Mouse (Mus musculus): ENCODE measurements around the gene 1700122O11Rik.

The 1700122O11Rik gene

DNA sequence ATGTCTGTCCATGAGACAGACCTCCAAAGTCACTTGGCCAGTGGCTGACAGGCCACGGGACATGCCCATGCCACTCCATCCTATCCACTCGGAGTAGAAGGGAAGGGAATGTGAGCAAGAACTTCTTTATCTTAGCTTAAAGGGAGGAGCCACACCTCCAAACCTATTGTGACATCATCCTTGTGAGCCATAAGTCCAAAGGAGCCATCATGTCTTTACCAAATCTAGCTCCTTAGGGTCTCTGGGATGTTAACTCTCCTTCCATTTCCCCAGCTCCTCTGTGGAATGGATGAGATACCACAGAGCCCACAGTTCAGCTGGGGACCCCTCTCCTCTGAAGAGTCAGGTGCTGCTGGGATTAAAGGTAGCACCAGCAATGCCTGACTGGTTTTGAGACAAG is at the start of gene 1700122O11Rik:
1700122O11Rik (minus strand) TSS at position 101 of the 400 bp plus-strand sequence.
- DNase-seq (ENCODE audit: low read depth, low spot score), result no peak

DNA sequence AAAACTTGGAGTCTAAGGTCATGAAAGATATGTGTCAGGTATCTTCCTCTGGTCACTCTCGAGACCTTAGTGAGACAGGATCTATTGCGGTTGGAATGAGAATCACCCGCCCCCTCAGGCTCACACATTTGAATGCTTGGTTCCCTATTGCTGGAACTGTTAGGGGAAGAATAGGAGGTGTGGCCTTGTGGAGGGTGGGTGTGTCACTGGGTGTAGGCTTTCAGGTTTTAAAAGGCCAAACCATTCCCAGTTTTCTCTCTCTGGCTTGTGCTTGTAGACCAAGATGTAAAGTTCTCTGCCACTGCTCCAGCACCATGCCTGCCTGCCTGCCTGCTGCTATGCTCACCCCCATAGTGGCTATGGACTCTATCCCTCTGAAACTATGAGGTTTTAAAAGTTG is 42.5 kb upstream of the 1700122O11Rik start:
- DNase-seq (ENCODE audit: low read depth, low spot score), result no peak

DNA sequence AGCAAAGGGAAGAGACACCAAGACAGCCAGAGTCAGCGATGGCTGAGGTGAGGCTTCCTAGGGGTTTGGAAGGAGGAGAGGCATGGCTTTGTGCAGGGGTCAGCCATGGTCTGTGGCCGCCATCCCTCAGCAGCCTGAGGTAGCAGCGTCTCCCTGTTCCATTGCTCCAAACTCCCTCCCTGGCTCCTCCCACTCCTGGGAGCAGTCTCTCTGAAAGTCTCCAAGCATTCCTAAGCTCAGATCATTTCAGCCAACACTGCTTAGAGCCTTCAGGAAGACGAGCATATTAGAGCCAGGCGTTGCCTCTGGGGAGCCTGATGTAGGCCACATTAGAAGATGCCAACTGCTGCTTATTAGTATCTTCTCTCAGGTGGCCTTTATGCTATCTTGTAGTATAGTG is 29.6 kb upstream of the 1700122O11Rik start:
- DNase-seq (ENCODE audit: low read depth, low spot score), result no peak

DNA sequence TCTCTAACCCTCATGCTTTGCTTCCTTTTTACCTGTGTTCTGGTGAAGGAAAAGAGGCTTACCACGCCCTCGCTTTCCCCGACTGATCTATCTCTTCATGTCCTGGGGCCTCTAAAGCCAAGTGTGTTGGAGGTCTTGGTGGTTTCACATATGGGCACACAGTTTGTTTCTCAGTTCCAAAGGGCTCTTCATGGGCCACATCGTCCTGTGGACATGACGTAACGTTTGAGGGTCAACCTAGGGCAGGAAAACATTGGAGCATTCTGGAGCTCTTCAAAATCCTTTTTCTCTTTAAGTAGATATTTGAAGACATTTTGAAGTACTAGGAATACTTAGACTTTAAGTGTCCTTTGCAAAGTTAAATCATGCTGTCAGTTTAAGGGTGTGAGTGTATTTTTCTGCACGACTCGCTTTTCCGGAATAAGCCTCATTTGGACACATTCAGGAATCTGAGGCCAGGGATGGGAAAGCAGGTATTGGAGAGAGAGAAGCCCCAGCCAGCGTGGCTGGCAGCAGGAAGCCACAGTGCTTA is 29.1 kb upstream of the 1700122O11Rik start:
- DNase-seq (ENCODE audit: low read depth, low spot score), result no peak

DNA sequence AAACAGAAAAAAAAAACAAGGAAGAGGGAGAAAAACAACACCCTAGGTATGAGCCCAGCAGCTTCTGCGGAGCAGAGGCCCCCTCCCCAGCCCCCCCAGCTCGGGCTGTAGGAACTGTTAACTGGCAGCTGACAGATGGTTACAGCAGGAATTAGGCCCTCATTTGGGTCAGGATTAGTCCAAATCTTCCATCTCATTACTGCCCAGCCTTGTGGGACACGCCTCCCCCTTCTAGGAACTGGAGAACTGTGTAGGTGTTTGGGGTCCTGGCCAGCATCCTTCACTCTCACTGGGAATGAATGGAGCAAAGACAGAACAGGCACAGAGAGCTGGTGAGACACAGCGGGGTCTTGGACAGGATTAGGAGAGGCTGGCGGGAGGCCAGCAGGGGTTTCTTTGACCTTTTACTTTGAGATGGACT is 27.0 kb upstream of the 1700122O11Rik start:
- DNase-seq (ENCODE audit: low read depth, low spot score), result no peak

DNA sequence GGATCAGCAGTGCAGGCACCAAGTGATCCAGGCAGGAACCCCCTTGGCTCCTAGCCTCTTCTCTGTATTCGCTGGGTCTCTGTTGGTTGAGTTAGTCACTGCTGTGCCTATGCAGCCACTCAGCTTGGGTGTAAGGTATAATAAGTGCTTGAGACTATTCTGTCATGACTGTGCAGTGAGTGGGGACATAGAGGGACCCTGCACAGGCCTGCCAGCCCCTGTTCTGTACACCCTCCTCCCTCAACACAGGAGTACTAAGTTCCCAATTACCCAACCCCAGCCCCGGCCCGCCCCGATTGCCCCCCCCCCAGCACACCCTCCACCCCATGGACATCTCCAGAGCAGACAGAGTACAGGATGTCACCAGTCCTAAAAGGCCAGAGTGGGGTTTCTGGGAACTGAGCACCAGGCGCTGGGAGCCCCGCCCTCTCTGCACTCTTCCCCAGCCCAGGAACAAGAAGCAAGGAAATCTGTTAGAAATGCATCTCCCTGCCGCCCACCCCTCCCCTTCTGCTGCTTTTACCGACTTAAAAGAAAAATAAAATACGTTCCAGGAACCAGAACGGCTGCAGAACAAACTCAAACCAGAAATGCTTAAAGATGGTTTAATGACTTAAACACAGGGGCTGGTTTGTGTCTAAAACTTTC is 26.2 kb upstream of the 1700122O11Rik start:
- DNase-seq (ENCODE audit: low read depth, low spot score), result no peak

DNA sequence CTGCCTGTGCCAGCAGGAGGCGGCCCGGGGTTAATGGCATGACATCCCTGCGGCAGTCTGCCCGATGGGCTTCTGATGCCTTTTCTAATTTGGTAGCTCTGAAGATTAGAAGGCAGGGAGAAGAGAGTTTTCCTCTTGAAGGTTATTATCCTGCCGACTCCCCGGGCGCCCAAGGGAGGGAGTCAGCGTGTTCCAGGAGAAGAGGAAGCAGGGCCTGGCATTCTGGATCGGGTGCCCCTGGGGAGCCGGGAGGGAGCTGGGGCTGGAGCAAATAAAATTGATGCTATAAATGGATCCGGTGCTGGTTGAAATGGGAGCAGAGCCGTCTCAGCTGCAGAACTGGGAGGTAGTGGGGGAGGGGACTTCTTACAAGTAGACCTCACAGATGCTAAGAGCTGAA is 19.3 kb upstream of the 1700122O11Rik start:
- no peak for DNase-seq (ENCODE audit: low read depth, low spot score)

DNA sequence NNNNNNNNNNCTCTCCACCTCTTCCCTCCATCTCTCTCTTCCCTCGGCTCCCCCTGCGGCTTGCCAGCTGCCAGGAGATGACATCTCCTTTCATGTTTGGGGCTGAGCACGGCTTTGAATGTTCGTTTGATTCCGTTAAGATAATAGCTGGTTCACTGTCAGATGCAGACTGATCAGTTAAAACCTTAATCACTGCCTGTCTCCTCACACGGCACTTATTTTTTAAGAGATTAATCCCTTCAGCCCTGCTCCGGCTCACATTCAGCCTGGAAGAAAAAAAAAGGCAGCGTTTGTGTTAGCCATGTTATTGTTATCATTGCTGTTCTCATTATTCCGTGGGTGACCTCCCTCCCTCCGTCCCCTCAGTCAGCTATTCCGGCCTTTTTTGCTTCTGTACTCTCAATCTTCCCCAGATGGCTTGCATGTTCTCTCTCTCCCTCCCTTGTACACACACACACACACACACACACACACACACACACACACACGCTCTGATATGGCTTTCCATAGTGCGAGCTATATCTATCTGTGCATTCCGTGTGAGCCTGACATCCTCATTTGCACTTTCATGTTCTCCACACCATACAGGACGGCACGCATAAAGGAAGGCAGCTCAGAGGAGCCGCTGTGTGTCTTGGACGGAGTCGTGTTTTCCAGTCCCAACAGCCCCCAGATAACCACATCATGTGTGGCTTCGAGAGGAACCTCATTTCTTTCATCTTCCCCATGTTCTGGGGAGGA is 17.2 kb upstream of the 1700122O11Rik start:
- no peak for DNase-seq (ENCODE audit: low read depth, low spot score)

DNA sequence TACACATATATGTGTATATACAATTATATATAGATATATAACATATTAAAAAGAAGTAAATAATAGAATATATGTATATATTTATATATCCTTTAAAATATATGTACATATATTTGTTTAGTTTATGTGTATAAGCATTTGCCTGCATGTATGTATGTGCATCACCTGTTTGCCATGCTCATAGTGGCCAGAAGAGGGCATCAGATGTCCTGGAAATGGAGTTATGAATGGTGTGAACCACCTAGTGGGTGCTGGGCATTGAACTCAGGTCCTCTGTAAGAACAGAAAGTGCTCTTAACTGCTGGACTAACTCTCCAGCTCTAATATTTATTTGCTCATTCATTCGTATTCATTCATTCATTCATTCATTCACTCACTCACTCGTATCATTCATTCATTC is 15.6 kb upstream of the 1700122O11Rik start:
- no peak for DNase-seq (ENCODE audit: low read depth, low spot score)

DNA sequence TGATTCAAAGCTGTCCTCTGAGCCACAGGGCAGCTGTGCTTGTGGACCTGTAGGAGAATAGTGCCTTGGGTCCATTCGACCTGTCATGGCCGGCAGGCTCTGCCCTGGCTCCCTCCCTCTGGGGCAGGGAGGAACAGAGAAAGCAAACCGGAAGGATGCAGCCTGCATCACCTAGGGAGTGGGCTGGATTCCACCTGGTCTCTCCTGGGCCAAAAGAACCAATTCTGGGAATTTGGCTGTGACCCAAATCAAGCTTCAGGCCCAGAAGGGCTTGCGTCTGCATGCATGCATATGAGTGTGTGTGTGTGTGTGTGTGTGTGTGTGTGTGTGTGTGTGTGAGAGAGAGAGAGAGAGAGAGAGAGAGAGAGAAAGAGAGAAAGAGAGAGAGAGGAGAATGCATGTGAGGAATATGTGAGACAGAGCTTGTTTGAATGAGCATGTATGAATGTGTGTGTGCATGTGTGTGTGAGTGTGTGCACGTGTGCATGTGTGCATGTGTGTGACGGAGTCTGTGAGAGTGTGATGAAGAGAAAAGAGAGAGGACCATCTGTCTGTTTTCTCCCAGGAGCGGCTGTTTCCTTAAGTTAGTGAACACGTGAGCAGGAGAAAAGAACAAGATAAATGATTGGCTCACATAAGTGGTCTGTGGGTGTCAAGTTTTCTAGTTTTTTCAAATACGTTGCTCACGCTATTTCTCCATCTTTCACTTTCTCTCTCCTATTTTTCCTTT is 14.4 kb upstream of the 1700122O11Rik start:
- no peak for DNase-seq (ENCODE audit: low read depth, low spot score)

DNA sequence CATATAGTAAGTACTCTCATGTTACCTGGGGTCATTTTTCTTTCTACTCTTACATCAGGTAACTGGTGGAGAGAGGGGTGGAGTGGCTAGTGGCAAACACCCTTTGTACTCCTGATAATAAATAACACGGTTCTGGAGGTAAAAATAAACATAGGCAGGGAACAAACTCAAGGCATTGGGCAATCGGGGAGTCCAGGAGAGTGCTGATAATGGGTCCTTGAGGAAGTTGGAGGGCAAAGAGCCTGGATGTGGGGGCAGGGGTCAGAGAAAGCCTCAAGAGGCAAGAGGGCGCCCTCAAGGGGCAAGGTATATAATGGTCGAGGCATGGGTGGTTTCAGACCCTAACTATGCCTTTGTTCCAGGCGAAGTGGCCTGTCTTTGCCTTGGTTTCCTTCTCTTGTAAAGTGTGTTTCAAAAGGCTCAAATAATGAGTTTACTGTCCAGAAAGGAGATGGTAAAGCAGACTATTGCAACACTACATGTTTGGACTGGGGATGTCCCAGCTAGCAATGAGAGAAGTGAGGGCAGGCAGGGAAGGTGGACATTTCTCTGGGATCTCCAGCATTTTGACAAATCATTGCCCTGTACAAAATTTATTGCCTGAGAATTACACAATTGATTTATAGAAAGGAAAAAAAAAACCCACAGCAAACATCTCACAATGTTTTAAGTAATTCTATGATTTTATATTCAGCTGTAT is 13.7 kb upstream of the 1700122O11Rik start:
- no peak for DNase-seq (ENCODE audit: low read depth, low spot score)

DNA sequence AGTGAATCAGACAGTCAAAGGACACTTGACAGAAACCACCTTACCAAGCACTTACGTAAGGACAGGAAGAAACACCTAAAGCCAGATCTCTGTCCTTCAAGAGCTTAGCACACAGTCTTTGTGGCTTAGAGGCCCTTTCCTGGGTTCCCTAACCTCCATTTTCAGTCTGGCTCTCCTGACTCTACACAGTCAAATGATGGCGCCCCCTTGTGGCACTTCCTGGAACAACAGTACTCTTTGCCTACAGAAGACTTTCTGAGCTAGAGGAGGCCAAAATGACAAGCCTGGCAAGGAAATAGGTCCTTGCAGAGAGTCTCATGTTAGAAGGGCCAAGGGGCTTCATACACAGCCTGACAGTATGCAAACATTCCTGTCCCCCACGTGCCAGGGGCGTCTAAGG is 7.5 kb upstream of the 1700122O11Rik start:
- no peak for DNase-seq (ENCODE audit: low read depth, low spot score)

DNA sequence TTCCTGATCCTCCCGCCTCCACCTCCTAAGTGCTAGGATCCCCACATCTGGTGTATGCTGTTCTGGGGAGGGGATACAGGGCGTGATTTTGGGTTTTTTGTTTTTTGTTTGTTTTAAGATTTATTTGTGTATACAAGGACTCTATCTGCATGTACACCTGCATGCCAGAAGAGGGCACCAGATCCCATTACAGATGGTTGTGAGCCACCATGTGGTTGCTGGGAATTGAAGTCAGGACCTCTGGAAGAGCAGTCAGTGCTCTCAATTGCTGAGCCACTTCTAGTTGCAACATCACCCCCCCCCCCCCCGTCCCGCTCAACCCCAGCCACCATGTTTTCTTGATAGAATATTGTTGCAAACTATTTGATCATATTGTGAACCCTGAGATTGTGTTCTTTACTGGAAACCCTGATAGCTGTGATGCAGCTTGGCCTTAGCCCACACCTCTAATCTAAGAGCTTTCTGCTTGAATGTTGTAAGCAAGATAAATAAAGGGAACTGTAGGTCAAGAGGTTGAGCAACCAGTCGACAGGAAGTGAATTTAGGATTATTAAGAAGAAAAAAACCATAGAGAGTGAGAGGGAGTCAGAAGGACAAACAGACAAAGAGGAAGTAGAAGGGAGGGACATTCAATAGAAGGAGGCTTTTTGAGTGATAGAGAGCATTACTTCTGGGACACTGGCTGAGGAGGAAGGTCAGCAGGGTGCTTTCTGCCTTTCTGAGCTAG is 5.2 kb upstream of the 1700122O11Rik start:
- DNase-seq (ENCODE audit: low read depth, low spot score), result no peak

DNA sequence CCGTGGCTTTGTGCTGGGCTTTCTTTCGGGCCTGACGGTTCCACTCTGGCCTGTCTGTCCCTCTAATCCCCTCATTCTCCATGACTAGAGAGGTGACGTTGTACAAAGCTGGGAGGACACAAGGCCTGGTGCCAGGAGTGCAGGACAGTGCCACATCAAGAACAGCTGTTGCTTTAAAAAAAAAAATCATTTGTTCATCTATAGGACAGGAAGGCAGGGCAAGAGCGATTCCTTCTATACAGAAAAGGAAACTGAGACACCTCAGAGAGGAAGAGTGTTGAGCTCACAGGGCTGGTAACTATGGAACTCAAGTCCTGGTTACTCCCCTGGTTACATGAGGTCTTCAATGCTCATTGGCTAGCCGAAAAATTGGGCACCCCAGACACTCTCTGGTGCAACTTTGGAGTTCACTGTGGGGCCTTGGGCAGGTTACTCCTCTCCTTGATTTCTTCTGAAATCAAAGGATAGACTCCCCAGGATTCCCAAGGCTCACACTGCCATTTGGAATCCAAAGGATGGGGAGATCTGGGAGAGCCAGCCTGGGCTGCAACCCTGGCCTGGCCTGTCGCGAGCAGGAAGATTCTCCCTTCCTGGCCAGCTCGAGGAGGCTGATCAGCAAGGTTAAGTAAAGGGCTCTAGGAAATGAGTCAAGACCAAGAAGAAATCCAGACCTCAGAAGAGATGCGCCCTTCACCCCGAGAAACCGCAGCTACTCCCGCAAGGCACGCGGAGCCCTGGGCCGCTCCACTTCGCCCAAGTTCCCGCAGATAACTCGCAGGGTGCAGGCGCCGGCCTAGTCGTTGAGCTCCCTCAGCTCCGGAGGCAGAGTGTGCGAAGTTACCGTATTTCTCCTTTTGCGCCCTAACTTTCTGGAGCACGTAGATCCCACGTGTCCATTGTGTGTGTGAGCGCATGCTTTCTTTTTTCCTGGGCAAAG is 3.5 kb upstream of the 1700122O11Rik start:
- DNase-seq (ENCODE audit: low read depth, low spot score), result no peak

DNA sequence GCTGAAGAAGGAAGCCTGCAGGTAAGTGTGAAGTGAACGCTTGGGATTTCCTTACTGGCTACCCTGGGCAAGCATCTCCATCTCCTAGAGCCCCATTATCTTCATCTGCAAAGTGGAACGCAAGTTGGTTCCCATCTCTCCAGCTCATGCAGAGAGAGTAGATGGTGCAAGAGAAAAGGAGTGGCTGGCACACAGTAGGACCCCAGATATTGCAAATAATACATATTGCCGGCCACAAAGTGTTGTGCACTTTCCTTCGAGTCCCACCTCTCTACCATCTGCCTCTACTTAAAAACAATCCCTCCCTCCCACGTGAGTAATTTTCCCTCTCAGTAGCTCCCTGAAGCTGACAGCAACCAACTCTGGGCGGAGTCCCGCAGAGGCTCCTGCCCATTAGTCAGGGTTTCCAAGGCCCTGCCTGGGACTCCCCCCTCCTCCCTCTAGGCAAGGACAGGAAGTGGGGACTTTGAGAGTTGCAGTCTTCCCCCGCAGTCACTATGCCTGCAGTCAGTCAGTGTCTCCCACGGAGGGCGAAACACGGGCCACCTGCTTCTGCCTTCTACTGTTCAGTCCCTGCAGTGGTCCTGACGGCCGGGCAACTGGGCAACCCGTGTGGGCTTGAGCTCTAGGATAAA is 1.3 kb upstream of the 1700122O11Rik start:
- DNase-seq (ENCODE audit: low read depth, low spot score), result no peak

DNA sequence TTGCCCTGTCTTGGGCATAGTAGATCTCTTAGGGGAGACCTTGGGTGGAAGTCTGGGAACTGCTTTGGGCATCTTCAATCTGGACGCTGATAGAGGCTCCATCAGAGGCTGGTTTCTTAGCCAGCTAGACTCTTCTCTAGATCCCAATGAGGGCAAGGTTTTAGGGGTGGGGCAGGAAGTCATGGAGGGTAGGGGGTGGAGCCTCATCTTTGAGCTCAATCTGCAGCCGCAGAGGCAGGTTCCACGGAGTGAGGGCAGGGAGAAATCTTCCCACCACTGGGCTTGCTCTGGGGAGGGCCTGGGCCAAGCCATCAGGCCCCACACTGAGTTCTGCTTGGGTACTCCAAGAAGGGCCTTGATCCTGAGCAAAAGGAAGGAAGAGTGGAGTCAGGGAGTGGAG is 1.2 kb downstream of the 1700122O11Rik start:
- DNase-seq (ENCODE audit: low read depth, low spot score), result no peak

DNA sequence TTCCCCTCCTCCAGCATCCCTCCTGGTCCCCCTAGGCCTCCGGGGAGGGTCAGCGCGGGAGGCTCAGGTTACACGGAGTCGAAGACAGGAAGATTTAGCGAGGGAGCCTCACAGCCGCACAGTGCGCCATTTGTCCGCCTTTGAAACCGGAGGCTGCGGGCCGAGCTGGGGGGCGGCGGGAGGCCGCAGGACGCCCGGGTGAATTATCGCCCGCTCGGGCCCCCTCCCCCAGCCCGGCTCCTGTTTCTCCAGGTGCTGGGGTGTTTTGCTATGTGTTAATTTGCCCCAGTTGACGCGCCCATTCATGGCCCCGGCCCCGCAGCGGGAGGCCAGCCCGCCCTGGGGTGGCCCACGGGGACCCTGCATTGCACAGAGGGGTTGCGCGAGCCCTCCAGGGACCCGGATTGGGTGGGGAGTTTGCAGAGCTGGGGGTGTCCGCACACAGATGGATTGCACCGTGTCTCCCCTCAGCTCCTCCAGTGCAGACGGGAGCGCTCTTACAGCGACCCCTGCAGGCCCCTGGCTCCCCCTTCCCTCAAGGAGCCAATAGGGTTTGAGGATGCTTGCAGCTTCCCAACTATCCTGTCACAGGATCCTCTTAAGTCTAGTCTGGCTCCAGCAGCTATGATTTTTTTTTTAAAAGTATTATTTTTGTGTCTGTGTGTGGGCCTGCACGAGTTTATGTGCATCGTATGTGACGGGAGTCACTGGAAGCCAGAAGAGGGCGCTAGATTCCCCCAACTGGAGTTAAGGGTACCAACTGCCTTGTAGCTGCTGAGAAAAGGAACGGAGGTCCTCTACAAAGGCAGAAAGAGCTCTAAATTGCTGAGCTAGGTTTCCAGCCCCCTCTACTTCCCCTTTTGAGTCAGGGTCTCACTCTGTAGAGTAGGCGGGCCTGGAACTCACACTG is 6.3 kb downstream of the 1700122O11Rik start:
- DNase-seq (ENCODE audit: low read depth, low spot score), result no peak

DNA sequence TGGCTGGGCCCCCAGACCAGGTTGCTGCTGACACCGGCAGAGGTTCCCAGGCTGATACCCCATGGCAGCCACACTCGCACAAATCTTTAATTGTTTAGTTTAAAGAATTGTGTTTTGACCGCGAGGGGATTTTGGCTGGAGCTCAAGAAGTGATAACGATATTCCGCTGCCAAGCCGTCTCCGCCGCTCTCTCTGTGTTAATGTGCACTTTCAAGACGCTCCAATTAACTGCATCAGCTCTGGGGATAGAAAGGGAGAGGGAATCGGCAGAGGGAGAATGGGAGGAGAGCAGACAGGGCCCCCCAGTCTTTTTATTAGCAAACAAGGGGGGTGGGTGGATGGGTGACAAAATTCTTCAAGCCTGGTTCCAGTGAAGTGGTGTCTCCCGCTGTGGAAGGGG is 8.9 kb downstream of the 1700122O11Rik start:
- DNase-seq (ENCODE audit: low read depth, low spot score), result no peak

All from WW6 (cell line).